Mouse (Mus musculus) testis, adult 2 months (tissue): Measurements from ENCODE around the gene Gm45021.

ENCODE experiments used
- CTCF ChIP-seq: fragments of 200-500 bp; IDR thresholded peaks from 2 replicates; pipeline ENCODE4 v1.5.1; 2012; ENCODE audit warnings: low read depth, mild to moderate bottlenecking, inconsistent platforms, low read length, moderate library complexity; ENCODE audit not compliant: control insufficient read depth, insufficient read depth, insufficient replicate concordance
- POLR2A ChIP-seq: fragments of 200-500 bp; IDR thresholded peaks from 2 replicates; pipeline ENCODE4 v1.6.1; 2012; ENCODE audit warnings: low read depth, mild to moderate bottlenecking, inconsistent platforms, low read length, moderate library complexity; ENCODE audit not compliant: control insufficient read depth

DNA sequence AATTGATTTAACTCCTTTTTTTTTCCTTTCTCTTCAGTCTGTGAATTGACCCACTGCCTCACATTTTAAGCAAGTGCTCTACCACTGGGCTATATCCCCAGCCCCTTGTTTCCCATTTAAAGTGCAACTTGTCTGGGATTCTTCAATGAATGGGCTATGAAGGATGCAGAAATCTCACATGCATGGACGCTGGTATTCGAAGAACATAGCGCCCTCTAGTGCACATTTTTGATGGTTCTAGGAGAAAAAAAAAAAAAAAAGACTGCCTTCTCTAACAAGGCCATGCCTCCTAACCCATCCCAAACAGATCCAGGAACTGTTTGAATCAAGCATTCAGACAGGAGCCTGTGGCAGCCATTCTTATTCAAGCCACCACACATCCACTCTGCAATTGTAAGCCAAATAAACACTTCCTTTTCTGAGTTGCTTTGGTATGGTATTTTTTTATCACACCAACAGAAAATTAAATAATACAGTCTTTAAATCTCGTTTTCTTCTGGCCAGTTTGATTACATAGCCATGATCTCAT lies 53.4 kb downstream of the Gm45021 start:
- TF ChIP-seq CTCF, result no peak
- TF ChIP-seq POLR2A, result no peak
